Mouse (Mus musculus) E14TG2a.4 (cell line): ENCODE data around the gene Fam49a.

Experiments
- CTCF ChIP-seq: conservative IDR thresholded peaks from 2 replicates; pipeline ENCODE4 v1.5.1; 2014; ENCODE audit warnings: low read length
- NANOG ChIP-seq: IDR thresholded peaks from 2 replicates; pipeline ENCODE4 v1.6.1; 2014; ENCODE audit warnings: borderline replicate concordance, low read length, mixed read lengths
- POU5F1 ChIP-seq: IDR thresholded peaks from 2 replicates; pipeline ENCODE4 v1.6.1; 2014; ENCODE audit warnings: low read length, borderline replicate concordance

- peak; percentile 75 for TF ChIP-seq CTCF
- no peak for TF ChIP-seq NANOG
- TF ChIP-seq POU5F1 = no peak
Observed at GRCm38 (mm10) chr12:12401051-12401465, 139.1 kb downstream of the Fam49a start.
